Mouse (Mus musculus) retina, embryonic 14.5 days (tissue): ENCODE measurements around the gene Arl5b.

ENCODE experiments used
- DNase-seq: peaks from one replicate; pipeline ENCODE4 v3.0.0-alpha.2; 2015; ENCODE audit warnings: low spot score

Gene Arl5b

GRCm38 (mm10) chr2:15049117-15049873 lies at the start of gene Arl5b:
TSS of gene Arl5b (plus strand) at chr2:15049395.
- peak; percentile 91 for DNase-seq

GRCm38 (mm10) chr2:15007531-15007930 lies 41.7 kb upstream of the Arl5b start:
- no peak for DNase-seq

- no peak for DNase-seq
These were observed 41.1 kb upstream of the Arl5b start for GRCm38 (mm10) chr2:15008072-15008471.

GRCm38 (mm10) chr2:15026817-15027216 lies 22.4 kb upstream of the Arl5b start:
- DNase-seq = no peak

GRCm38 (mm10) chr2:15027816-15028215 lies 21.4 kb upstream of the Arl5b start:
- no peak for DNase-seq

- no peak for DNase-seq
These were observed 10.5 kb upstream of the Arl5b start for GRCm38 (mm10) chr2:15038705-15039104.

- DNase-seq = peak; percentile 41
These were observed 8.9 kb upstream of the Arl5b start for GRCm38 (mm10) chr2:15040326-15040725.

GRCm38 (mm10) chr2:15054496-15054895 lies 5.3 kb downstream of the Arl5b start:
- DNase-seq = no peak

GRCm38 (mm10) chr2:15054945-15055637 lies 5.9 kb downstream of the Arl5b start, which contains the start of gene Nsun6:
TSS of gene Nsun6 (minus strand) at chr2:15055069.
- DNase-seq = peak; percentile 95

- DNase-seq = no peak
These were observed 6.6 kb downstream of the Arl5b start for GRCm38 (mm10) chr2:15055741-15056151.

GRCm38 (mm10) chr2:15058227-15058626 lies 9.0 kb downstream of the Arl5b start:
- no peak for DNase-seq

GRCm38 (mm10) chr2:15060856-15061255 lies 11.7 kb downstream of the Arl5b start:
- no peak for DNase-seq

- DNase-seq = no peak
These were observed 14.6 kb downstream of the Arl5b start for GRCm38 (mm10) chr2:15063815-15064214.

- peak; percentile 40 for DNase-seq
These were observed 15.4 kb downstream of the Arl5b start for GRCm38 (mm10) chr2:15064380-15065269.

- no peak for DNase-seq
These were observed 16.3 kb downstream of the Arl5b start for GRCm38 (mm10) chr2:15065447-15065846.

GRCm38 (mm10) chr2:15067091-15067490 lies 17.9 kb downstream of the Arl5b start:
- no peak for DNase-seq

GRCm38 (mm10) chr2:15083702-15084101 lies 34.5 kb downstream of the Arl5b start:
- no peak for DNase-seq

- DNase-seq = no peak
These were observed 38.1 kb downstream of the Arl5b start for GRCm38 (mm10) chr2:15087308-15087707.

- DNase-seq = peak; percentile 37
These were observed 47.4 kb downstream of the Arl5b start for GRCm38 (mm10) chr2:15096514-15097090.

- no peak for DNase-seq
These were observed 55.2 kb downstream of the Arl5b start for GRCm38 (mm10) chr2:15104386-15104785.

- no peak for DNase-seq
These were observed 62.1 kb downstream of the Arl5b start for GRCm38 (mm10) chr2:15111290-15111689.
